Mouse (Mus musculus) adrenal gland, adult 2 months (tissue): Measurements from ENCODE around the gene Pcmt1. TPM values are rescaled to one million over a fixed set of nuclear protein-coding genes. Genes with fewer than 3 reads are reported as not detected.
"Not testable (repeated sequence)": the region's sequence is repeated elsewhere in the genome, so short reads cannot be mapped to it uniquely, and the experiment has no call there.

ENCODE experiments used
- DNase-seq: peaks from one replicate; pipeline ENCODE4 v3.0.0; 2021
- polyA plus RNA-seq: library from polyadenylated mRNA; depleted of rRNA; stranded (reverse); fragments of >200 nt; gene quantifications from 2 replicates; pipeline ENCODE4 v1.2.3, GENCODE M21; 2012
- total RNA-seq, 2 experiments: library from RNA; stranded (reverse); gene quantifications; 2 replicates each; pipeline ENCODE4 v1.2.3; 2021

Gene Pcmt1
- total and polyA plus RNA-seq, 3 experiments = 29.2 to 80.0 (median 67.1) TPM

- DNase-seq = no peak
Measured at GRCm38 (mm10) chr10:7645911-7646310, 35.0 kb downstream of the Pcmt1 start.

GRCm38 (mm10) chr10:7640366-7640765, 40.6 kb downstream of the Pcmt1 start:
- DNase-seq = no peak

- no peak for DNase-seq
Measured at GRCm38 (mm10) chr10:7630951-7631720, 49.8 kb downstream of the Pcmt1 start.

GRCm38 (mm10) chr10:7630286-7630685, 50.6 kb downstream of the Pcmt1 start:
- no peak for DNase-seq

- DNase-seq = no peak
Measured at GRCm38 (mm10) chr10:7629092-7629491, 51.8 kb downstream of the Pcmt1 start.

- DNase-seq = no peak
Measured at GRCm38 (mm10) chr10:7623861-7624518, 56.9 kb downstream of the Pcmt1 start.

GRCm38 (mm10) chr10:7622378-7622777, 58.6 kb downstream of the Pcmt1 start:
- no peak for DNase-seq

GRCm38 (mm10) chr10:7620723-7621122, 60.2 kb downstream of the Pcmt1 start:
- DNase-seq = no peak

- no peak for DNase-seq
Measured at GRCm38 (mm10) chr10:7619821-7620241, 61.1 kb downstream of the Pcmt1 start.

GRCm38 (mm10) chr10:7617556-7617955, 63.4 kb downstream of the Pcmt1 start:
- not testable (repeated sequence) for DNase-seq

GRCm38 (mm10) chr10:7617146-7617545, 63.8 kb downstream of the Pcmt1 start:
- not testable (repeated sequence) for DNase-seq

GRCm38 (mm10) chr10:7614834-7615233, 66.1 kb downstream of the Pcmt1 start:
- DNase-seq = no peak

GRCm38 (mm10) chr10:7612210-7612609, 68.7 kb downstream of the Pcmt1 start:
- DNase-seq = not testable (repeated sequence)

GRCm38 (mm10) chr10:7611647-7612046, 69.3 kb downstream of the Pcmt1 start:
- DNase-seq = no peak

- DNase-seq = no peak
Measured at GRCm38 (mm10) chr10:7608611-7609010, 72.3 kb downstream of the Pcmt1 start.

- no peak for DNase-seq
Measured at GRCm38 (mm10) chr10:7606437-7606836, 74.5 kb downstream of the Pcmt1 start.

GRCm38 (mm10) chr10:7605168-7605567, 75.8 kb downstream of the Pcmt1 start:
- no peak for DNase-seq

GRCm38 (mm10) chr10:7600647-7601046, 80.3 kb downstream of the Pcmt1 start:
- DNase-seq = peak; percentile 78

- no peak for DNase-seq
Measured at GRCm38 (mm10) chr10:7598177-7598576, 82.8 kb downstream of the Pcmt1 start.

- DNase-seq = no peak
Measured at GRCm38 (mm10) chr10:7596251-7596650, 84.7 kb downstream of the Pcmt1 start.

- no peak for DNase-seq
Measured at GRCm38 (mm10) chr10:7594797-7595196, 86.1 kb downstream of the Pcmt1 start.

- DNase-seq = no peak
Measured at GRCm38 (mm10) chr10:7590792-7591191, 90.1 kb downstream of the Pcmt1 start.

GRCm38 (mm10) chr10:7590234-7590689, 90.7 kb downstream of the Pcmt1 start:
- DNase-seq = no peak
